Mouse (Mus musculus): Measurements from ENCODE around the gene Ipo4.

Gene Ipo4

GRCm38 (mm10) chr14:55629312-55629711 is 6.4 kb downstream of the Ipo4 start:
- peak; percentile 56 for DNase-seq (ENCODE audit: low spot score)

GRCm38 (mm10) chr14:55628077-55628827 is 7.5 kb downstream of the Ipo4 start:
- DNase-seq (ENCODE audit: low spot score) = no peak

- peak; percentile 37 for DNase-seq (ENCODE audit: low spot score)
Measured at GRCm38 (mm10) chr14:55618486-55619195, 17.1 kb downstream of the Ipo4 start.

GRCm38 (mm10) chr14:55617822-55618221 is 17.9 kb downstream of the Ipo4 start, which contains the start of gene Rec8:
TSS of gene Rec8 (plus strand) at chr14:55618037.
- no peak for DNase-seq (ENCODE audit: low spot score)

- DNase-seq (ENCODE audit: low spot score) = no peak
Measured at GRCm38 (mm10) chr14:55616844-55617243, 18.9 kb downstream of the Ipo4 start.

GRCm38 (mm10) chr14:55615876-55616275 is 19.9 kb downstream of the Ipo4 start:
- DNase-seq (ENCODE audit: low spot score) = no peak

- DNase-seq (ENCODE audit: low spot score) = no peak
Measured at GRCm38 (mm10) chr14:55614565-55615178, 21.1 kb downstream of the Ipo4 start.

GRCm38 (mm10) chr14:55613346-55613745 is 22.4 kb downstream of the Ipo4 start:
- no peak for DNase-seq (ENCODE audit: low spot score)

GRCm38 (mm10) chr14:55608339-55608738 is 27.4 kb downstream of the Ipo4 start:
- DNase-seq (ENCODE audit: low spot score) = no peak

- no peak for DNase-seq (ENCODE audit: low spot score)
Measured at GRCm38 (mm10) chr14:55605743-55606459, 29.9 kb downstream of the Ipo4 start.

GRCm38 (mm10) chr14:55604823-55605222 is 30.9 kb downstream of the Ipo4 start:
- no peak for DNase-seq (ENCODE audit: low spot score)

- peak; percentile 92 for DNase-seq (ENCODE audit: low spot score)
Measured at GRCm38 (mm10) chr14:55603633-55604576, 31.9 kb downstream of the Ipo4 start.

- DNase-seq (ENCODE audit: low spot score) = no peak
Measured at GRCm38 (mm10) chr14:55603271-55603632, 32.5 kb downstream of the Ipo4 start, which contains the start of gene Irf9. TSS of gene Irf9 (plus strand) at chr14:55603571.

- DNase-seq (ENCODE audit: low spot score) = no peak
Measured at GRCm38 (mm10) chr14:55598521-55599390, 37.0 kb downstream of the Ipo4 start.

GRCm38 (mm10) chr14:55596036-55596690 is 39.6 kb downstream of the Ipo4 start:
- DNase-seq (ENCODE audit: low spot score) = no peak

- DNase-seq (ENCODE audit: low spot score) = peak; percentile 14
Measured at GRCm38 (mm10) chr14:55592226-55592625, 43.5 kb downstream of the Ipo4 start.

GRCm38 (mm10) chr14:55591331-55591891 is 44.3 kb downstream of the Ipo4 start, which contains the start of gene Rnf31:
TSS of gene Rnf31 (plus strand) at chr14:55591708.
- peak; percentile 87 for DNase-seq (ENCODE audit: low spot score)

- peak; percentile 84 for DNase-seq (ENCODE audit: low spot score)
Measured at GRCm38 (mm10) chr14:55590748-55591330, 44.9 kb downstream of the Ipo4 start, which contains the start of gene Psme2. TSS of gene Psme2 (minus strand) at chr14:55591113.

Measured in spleen, adult 12 weeks (tissue).